In genomic region chr11:119493516-119493915, GRCm38 (mm10) we compare ENCODE assay signal across 27 mouse cellular contexts. TPM values are rescaled to one million over a fixed set of nuclear protein-coding genes. Genes with fewer than 3 reads are reported as not detected.
DNase-seq lines count a peak whose midpoint lies in the region; ATAC-seq and TF ChIP-seq lines count a peak whose summit lies in the region.
"Had no signal": no experiment of that assay in that cellular context is flagged by ENCODE, and none has a peak within 500 bp of the region (broad histone marks: within the 10 kb centered on the region; RNA-seq: fewer than 3 reads in every experiment).

No protein-coding gene starts in this region.

- 0 out of 2 replicates have a peak overlapping the region, but pooled peaks have one; percentile 88 for H3K4me3 ChIP-seq in forebrain, embryonic 10.5 days
- no peak overlapping the region for H3K4me3 ChIP-seq in forebrain, embryonic 16.5 days (replicated peaks; ENCODE audit: low read length)
- H3K4me3 ChIP-seq in limb, embryonic 15.5 days: no peak overlapping the region
- H3K4me3 ChIP-seq in limb, embryonic 10.5 days: no peak overlapping the region
- H3K4me3 ChIP-seq in stomach, postnatal 0 days (ENCODE audit: low read depth, low read length): no peak overlapping the region
- H3K4me3 ChIP-seq: erythroblast, embryonic 14.5 days; gastrocnemius, adult 2 months had no signal

- 84% methylated on average over 4 of the region's 4 CpGs for WGBS in forebrain, embryonic 10.5 days
- WGBS in forebrain, embryonic 16.5 days: 83% methylated on average over 4 of the region's 4 CpGs
- 77% methylated on average over 4 of the region's 4 CpGs for WGBS in limb, embryonic 15.5 days
- 77% methylated on average over 4 of the region's 4 CpGs for WGBS in limb, embryonic 10.5 days
- 60% methylated on average over 4 of the region's 4 CpGs for WGBS in stomach, postnatal 0 days

- no peak overlapping the region for H3K27ac ChIP-seq in forebrain, embryonic 10.5 days
- H3K27ac ChIP-seq in forebrain, embryonic 16.5 days (ENCODE audit: low read length): no peak overlapping the region
- H3K27ac ChIP-seq in limb, embryonic 15.5 days: no peak overlapping the region
- no peak overlapping the region for H3K27ac ChIP-seq in limb, embryonic 10.5 days
- H3K27ac ChIP-seq in stomach, postnatal 0 days (replicated peaks): no peak overlapping the region
- H3K27ac ChIP-seq: embryonic facial prominence, embryonic 10.5 days; embryonic facial prominence, embryonic 13.5 days; forebrain, embryonic 13.5 days; gastrocnemius, adult 2 months; hindbrain, embryonic 14.5 days; hindbrain, postnatal 0 days had no signal

- no peak for TF ChIP-seq CTCF in stomach, postnatal 0 days (IDR thresholded peaks at IDR 0.05; ENCODE audit: low read depth)

- DNase-seq in forebrain, embryonic 10.5 days (ENCODE audit: extremely low spot score, low spot score): no peak
- no peak for DNase-seq in limb, embryonic 10.5 days (ENCODE audit: low spot score)
- peak; percentile 45 for DNase-seq in lung, postnatal 25 days (ENCODE audit: low spot score)
- DNase-seq in lung, postnatal 14 days: no peak
- DNase-seq in stomach, postnatal 0 days (ENCODE audit: low spot score): peak; percentile 16
- DNase-seq: adrenal gland, postnatal 10 days; adrenal gland, postnatal 36 days; B cell, adult 2 months; cerebellum, adult 2 months; cerebellum, postnatal 36 days; embryo, embryonic 11 days; forebrain, postnatal 0 days; gastrocnemius, adult 2 months; gastrocnemius, postnatal 14 days; heart, adult 11 months had no signal

- no peak overlapping the region for H3K9ac ChIP-seq in forebrain, embryonic 16.5 days (replicated peaks; ENCODE audit: low read depth, low read length)
- H3K9ac ChIP-seq in limb, embryonic 15.5 days: 0 out of 2 replicates have a peak overlapping the region, but pooled peaks have one; percentile 4
- H3K9ac ChIP-seq in stomach, postnatal 0 days (ENCODE audit: low read length): no peak overlapping the region
- H3K9ac ChIP-seq: embryonic facial prominence, embryonic 13.5 days; forebrain, embryonic 13.5 days; hindbrain, embryonic 14.5 days had no signal

- peaks cover 28% of the 10 kb centered on the region for H3K36me3 ChIP-seq in forebrain, embryonic 10.5 days (replicated peaks)
- no peaks in the 10 kb centered on the region for H3K36me3 ChIP-seq in forebrain, embryonic 16.5 days (ENCODE audit: control insufficient read depth, insufficient read depth)
- peaks cover 25% of the 10 kb centered on the region for H3K36me3 ChIP-seq in limb, embryonic 15.5 days
- H3K36me3 ChIP-seq in limb, embryonic 10.5 days: peaks cover 39% of the 10 kb centered on the region
- no peaks in the 10 kb centered on the region for H3K36me3 ChIP-seq in stomach, postnatal 0 days (ENCODE audit: control insufficient read depth, insufficient read depth, low read length)

- TF ChIP-seq EP300 in stomach, postnatal 0 days (optimal IDR thresholded peaks at IDR 0.05): no peak

- H3K9me3 ChIP-seq in forebrain, embryonic 10.5 days: no peaks in the 10 kb centered on the region
- H3K9me3 ChIP-seq in forebrain, embryonic 16.5 days (ENCODE audit: control insufficient read depth, low read length): no peaks in the 10 kb centered on the region
- H3K9me3 ChIP-seq in limb, embryonic 15.5 days: no peaks in the 10 kb centered on the region
- no peaks in the 10 kb centered on the region for H3K9me3 ChIP-seq in limb, embryonic 10.5 days (replicated peaks)
- no peaks in the 10 kb centered on the region for H3K9me3 ChIP-seq in stomach, postnatal 0 days (ENCODE audit: control insufficient read depth, low read length)
- H3K9me3 ChIP-seq: embryonic facial prominence, embryonic 10.5 days; embryonic facial prominence, embryonic 13.5 days; forebrain, embryonic 13.5 days; G1E had no signal

- H3K4me1 ChIP-seq in forebrain, embryonic 10.5 days: peaks cover 31% of the 10 kb centered on the region
- H3K4me1 ChIP-seq in forebrain, embryonic 16.5 days (replicated peaks; ENCODE audit: control insufficient read depth, insufficient read depth, low read length): peaks cover 16% of the 10 kb centered on the region
- H3K4me1 ChIP-seq in limb, embryonic 15.5 days: peaks cover 18% of the 10 kb centered on the region
- H3K4me1 ChIP-seq in limb, embryonic 10.5 days: peaks cover 32% of the 10 kb centered on the region
- H3K4me1 ChIP-seq in stomach, postnatal 0 days (replicated peaks; ENCODE audit: control insufficient read depth, insufficient read depth): no peaks in the 10 kb centered on the region

- no peak overlapping the region for H3K4me2 ChIP-seq in forebrain, embryonic 16.5 days (ENCODE audit: low read length)
- no peak overlapping the region for H3K4me2 ChIP-seq in limb, embryonic 15.5 days
- H3K4me2 ChIP-seq in stomach, postnatal 0 days (replicated peaks; ENCODE audit: low read depth): no peak overlapping the region
- H3K4me2 ChIP-seq: heart, embryonic 11.5 days had no signal

- no peak for ATAC-seq in forebrain, embryonic 16.5 days
- no peak for ATAC-seq in limb, embryonic 15.5 days (ENCODE audit: insufficient number of reproducible peaks, low FRiP score, low TSS enrichment, low read depth)
- no peak for ATAC-seq in stomach, postnatal 0 days (ENCODE audit: low FRiP score, low TSS enrichment)
- ATAC-seq: forebrain, embryonic 13.5 days; forebrain, postnatal 0 days; hindbrain, postnatal 0 days; Patski had no signal

- peaks cover 14% of the 10 kb centered on the region for H3K27me3 ChIP-seq in forebrain, embryonic 10.5 days (ENCODE audit: poor library complexity, severe bottlenecking)
- H3K27me3 ChIP-seq in forebrain, embryonic 16.5 days (replicated peaks; ENCODE audit: control insufficient read depth, insufficient read depth, low read length): no peaks in the 10 kb centered on the region
- no peaks in the 10 kb centered on the region for H3K27me3 ChIP-seq in limb, embryonic 15.5 days
- H3K27me3 ChIP-seq in limb, embryonic 10.5 days (ENCODE audit: low read depth, poor library complexity, severe bottlenecking): no peaks in the 10 kb centered on the region
- H3K27me3 ChIP-seq in stomach, postnatal 0 days (ENCODE audit: control insufficient read depth, insufficient read depth, low read length): no peaks in the 10 kb centered on the region
- H3K27me3 ChIP-seq: CH12.LX; embryonic facial prominence, embryonic 13.5 days; forebrain, embryonic 13.5 days; Patski had no signal

RNA-seq across cellular contexts. Expression of gene Endov, which starts 2.4 kb away (rescaled TPM):
- 24.0 and 24.5 TPM in 2 replicates for polyA plus RNA-seq in forebrain, embryonic 10.5 days (2016; fragmentation: Nextera tagmentation; extraction: Ambion mirVana)
- 16.2 and 21.0 TPM in 2 replicates for polyA plus RNA-seq in forebrain, embryonic 16.5 days (2015; fragmentation: Nextera tagmentation; extraction: Ambion mirVana)
- polyA plus RNA-seq in limb, embryonic 15.5 days (2015; fragmentation: Nextera tagmentation; extraction: Ambion mirVana): 13.8 and 15.7 TPM in 2 replicates
- 22.7 and 27.2 TPM in 2 replicates for polyA plus RNA-seq in limb, embryonic 10.5 days (2016; fragmentation: Nextera tagmentation; extraction: Ambion mirVana)
- 9.2 and 12.8 TPM in 2 replicates for polyA plus RNA-seq in stomach, postnatal 0 days (2015; fragmentation: Nextera tagmentation; extraction: Ambion mirVana)

RNA-seq across cellular contexts. Expression of gene Nptx1, which starts 54.0 kb away (rescaled TPM):
- 1.4 and 1.7 TPM in 2 replicates for polyA plus RNA-seq in forebrain, embryonic 10.5 days (2016; fragmentation: Nextera tagmentation; extraction: Ambion mirVana)
- polyA plus RNA-seq in forebrain, embryonic 16.5 days (2015; fragmentation: Nextera tagmentation; extraction: Ambion mirVana): 8.6 and 9.8 TPM in 2 replicates
- polyA plus RNA-seq in limb, embryonic 15.5 days (2015; fragmentation: Nextera tagmentation; extraction: Ambion mirVana): 1.2 and 1.8 TPM in 2 replicates
- 0.25 and 0.36 TPM in 2 replicates for polyA plus RNA-seq in limb, embryonic 10.5 days (2016; fragmentation: Nextera tagmentation; extraction: Ambion mirVana)
- 0.13 and 0.16 TPM in 2 replicates for polyA plus RNA-seq in stomach, postnatal 0 days (2015; fragmentation: Nextera tagmentation; extraction: Ambion mirVana)
- polyA plus RNA-seq: erythroblast, embryonic 14.5 days; G1E had no signal

Comparison
In these comparisons a context has a peak if more than half of its experiments do, and no peak if none do; other contexts are left out.
1. DNase-seq: peak in lung, postnatal 25 days (single experiment) and stomach, postnatal 0 days (single experiment); none in forebrain, embryonic 10.5 days (single experiment), limb, embryonic 10.5 days (single experiment) and lung, postnatal 14 days (single experiment).